Mouse (Mus musculus): ENCODE measurements at regions not wholly inside any gene's neighbourhood (a gene's known extent, or its start where the extent isn't known, plus 50 kb on each side); places are given as distances from the start of the nearest gene placed in this dataset.

DNA sequence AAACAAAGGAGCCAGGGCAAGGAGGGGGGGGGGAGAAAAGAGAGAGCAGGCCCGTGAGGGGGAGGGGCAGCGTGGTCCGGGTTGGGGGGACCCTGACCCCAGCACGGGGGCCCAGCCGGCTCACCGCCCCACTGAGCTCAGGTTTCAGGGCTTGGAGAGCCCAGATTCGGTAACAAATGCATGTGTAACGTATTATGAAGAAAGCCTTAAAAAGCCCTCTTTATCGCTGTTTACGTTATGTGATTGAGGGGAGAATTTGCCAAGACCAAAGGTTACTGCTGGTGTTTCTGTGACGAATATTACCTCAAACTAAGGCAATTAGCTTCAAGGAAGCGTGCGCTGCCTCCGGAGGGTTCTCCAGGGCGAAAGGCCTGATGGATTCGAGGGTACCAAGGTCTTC lies 54.2 kb downstream of the Barx1 start:
- no peak for DNase-seq

DNA sequence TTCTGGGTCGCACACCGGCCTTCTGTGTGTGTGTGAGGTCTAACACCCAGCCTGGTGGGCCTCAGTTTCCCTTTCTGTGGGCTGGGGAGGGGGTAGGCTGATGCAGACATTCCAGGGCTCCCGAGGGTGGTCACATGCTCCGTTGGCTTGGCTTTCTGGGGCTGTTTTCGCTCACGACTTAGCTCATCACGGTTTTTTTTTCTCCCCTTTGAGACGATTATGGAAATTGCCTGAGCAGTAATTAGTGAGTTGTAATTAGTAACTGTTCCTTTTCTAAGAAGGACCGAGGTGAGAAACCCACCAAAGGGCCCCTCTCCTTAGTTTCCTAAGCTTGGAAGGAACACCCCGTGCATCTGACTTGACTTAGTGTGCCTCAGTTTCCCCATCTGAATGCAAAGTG lies 54.7 kb downstream of the Barx1 start:
- DNase-seq, result no peak

DNA sequence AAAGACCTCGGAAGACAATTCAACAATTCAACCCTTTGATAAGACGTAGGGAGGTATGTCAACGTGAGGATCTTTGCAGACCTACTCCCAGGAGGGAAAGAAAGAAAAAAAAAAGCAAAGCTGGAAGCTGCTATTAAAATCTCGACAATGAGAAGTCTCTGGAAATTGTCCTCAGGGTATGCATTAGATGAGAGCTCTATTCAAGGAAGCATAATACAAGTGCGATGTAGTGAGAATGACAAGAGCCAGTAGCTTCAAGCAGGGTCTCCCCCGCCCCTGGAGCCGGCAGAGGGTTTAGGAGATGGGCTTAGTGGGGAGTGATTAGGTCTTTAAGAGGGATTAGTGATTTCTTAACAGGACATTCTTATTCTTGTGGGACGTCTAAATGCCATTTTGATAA lies 60.9 kb downstream of the Barx1 start:
- peak; percentile 64 for DNase-seq

DNA sequence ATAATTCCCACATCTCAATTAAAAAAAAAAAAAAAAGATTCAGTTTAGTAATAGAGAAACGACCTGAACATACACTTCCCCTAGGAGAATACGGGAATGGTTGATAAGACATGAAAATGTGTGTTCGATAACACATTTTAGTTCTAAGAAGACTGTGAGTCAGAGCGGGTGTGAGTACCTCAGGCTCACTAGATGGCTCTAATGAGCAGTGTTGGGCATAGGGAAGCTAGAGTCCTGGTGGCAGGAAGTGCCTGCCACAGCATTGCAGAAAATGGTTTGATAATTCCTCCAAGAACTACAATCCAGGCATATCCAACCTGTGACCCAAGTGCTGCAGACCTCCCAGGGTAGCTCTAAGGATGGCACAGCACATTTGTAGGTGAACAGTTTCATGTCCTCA lies 63.6 kb downstream of the Barx1 start:
- no peak for DNase-seq

DNA sequence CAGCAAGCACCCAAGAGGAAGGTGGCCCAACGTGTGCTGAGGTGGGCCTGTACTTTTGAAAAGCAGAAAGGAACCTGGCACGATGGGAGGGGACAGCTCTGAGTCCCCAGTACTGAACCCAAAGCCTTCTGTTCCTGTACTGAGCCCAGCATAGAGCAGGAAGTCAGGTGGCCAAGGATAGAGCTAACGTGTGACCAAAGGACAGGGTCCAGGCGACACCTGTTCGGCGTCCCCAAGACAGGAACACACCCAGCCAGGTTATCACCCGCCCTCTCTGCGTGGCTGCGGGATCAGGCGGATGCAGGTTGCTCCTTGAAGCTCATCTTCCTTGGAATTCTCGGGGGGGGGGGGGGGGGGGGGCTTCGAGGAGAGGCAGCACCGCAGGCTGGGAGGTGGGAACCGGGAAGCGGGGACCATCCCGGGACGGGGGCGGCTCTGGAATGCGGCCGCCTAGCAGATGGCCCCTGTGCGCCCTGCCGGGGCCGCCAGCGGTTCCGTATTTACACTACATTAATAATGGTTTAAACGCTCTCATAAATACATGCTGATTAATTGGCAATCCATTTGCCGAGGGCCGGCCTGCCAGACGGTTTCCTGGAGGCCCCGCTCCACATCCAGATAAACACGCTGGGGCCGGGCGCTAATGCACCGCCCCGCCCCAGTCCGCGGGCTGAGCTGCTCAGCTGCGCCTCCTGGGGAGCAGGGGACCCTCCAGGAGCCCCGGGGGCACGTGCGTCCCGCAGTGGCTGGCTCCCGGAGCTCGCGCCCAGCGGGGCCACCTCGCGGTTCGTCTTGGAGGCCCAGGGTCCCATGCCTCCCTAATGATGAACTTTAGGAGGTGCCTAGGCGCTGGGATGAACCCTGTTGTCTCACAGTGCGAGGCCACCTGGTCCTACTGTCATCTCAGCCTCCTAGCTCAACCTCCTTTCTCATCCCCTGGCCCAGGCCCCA lies 68.5 kb downstream of the Barx1 start:
- DNase-seq, result peak; percentile 67

DNA sequence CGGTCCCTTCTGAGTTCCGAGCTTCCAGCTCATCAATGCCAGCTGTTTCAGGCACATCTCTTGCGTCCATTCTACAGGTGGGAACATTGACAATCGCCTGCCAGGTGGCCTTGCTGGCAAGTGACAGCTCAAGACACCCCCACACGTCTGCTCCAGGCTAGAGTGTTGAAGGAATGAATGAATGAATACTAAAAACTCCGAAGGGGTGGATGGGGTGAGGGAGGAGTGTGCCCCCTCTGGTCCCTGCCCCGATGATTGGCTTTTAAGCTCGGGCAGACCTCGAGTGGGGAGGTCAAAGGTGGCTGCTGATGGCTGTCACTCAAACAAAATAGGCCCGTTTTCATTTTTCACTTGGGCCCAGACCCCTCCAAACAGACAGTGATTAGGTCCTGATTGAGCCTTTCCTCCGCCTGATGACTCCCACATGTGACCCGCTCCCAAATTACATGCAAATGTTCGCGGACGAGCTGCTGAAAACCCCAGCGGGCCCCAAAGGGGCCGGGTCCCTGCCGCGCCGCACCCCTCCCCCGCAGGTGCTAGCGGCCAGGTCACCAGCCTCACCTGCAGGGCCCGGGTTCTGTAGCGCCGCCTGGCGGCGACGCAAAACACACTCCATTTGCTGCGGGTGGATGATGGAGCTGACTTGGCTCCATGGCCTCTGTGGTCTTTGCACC lies 69.5 kb downstream of the Barx1 start:
- DNase-seq, result peak; percentile 59

DNA sequence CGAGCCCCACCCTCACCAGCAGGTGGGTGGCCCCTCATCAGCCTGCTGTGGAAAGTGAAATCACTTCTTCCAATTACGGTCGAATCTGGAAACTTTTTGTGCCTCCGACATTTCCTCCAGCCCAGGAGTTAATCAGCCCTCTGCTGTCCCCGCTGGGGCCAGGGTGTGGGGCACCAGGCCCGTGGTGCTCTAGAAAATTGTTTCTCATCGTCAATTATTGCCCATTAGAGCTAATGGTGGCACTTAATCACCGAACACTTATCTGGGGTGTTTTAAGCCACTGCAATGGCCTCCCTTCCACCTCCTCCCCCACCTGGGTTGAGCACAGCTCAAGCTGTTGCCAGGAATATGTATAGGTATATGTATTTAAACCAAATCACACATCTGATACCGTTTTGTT lies 72.2 kb downstream of the Barx1 start:
- DNase-seq, result no peak

DNA sequence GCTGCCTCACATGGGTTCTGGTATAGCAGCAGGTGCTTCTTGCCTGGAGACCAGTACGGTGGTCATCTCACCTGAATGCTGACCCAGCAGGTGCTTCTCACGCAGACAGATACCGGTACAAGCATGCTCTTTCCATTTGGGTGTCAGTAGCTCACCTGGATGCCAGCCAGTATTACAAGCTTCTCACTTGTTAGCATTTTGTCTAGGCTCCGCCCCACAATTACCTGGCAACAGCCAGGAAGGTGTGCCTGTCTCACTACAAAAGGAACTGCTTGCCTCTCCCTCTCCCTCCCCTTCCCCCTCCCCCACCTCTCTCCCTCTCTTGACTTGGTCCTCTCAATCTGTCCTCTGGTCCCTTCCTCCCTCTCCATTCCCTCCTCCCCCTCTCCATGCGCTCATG lies 82.8 kb downstream of the Barx1 start:
- no peak for DNase-seq

DNA sequence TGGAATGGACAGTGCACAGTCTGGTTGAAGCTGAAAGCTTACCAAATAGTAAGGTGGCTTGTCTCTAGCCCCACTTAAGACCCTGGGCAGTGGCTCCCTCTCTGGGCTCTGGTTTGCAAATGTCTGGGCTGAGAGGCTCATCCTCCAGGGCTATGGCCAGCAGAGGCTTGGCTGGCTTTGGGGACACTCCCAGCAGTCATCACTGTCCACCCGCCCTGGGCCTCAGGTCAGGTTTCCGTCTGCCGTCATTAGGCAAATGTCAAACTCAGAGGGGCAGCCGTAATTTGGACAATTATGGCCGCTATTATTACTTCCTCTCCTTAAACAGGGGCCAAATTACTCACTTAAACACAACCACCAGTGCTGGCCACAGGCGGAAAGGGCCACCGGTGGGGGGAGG lies 83.5 kb downstream of the Barx1 start:
- no peak for DNase-seq
